Mouse (Mus musculus) kidney, embryonic 16.5 days (tissue): ENCODE data around the gene Gm20388. TPM values are rescaled to one million over a fixed set of nuclear protein-coding genes. Genes with fewer than 3 reads are reported as not detected.

Source experiments
- ATAC-seq: fragments of 200-750 bp; cut with Nextera tagmentation; 2 replicates; pipeline ENCODE4 v1.8.0; 2017; ENCODE audit warnings: moderate TSS enrichment; ENCODE audit not compliant: low FRiP score, low TSS enrichment
- H3K27ac ChIP-seq: fragments of 300-500 bp; sonication (generic); 2 replicates; pipeline ENCODE4 v1.5.1; 2014; ENCODE audit warnings: low read length
- H3K27me3 ChIP-seq: fragments of 300-500 bp; sonication (generic); 2 replicates; pipeline ENCODE4 v1.6.1; 2014; ENCODE audit warnings: low read length, control low read depth, mixed read lengths; ENCODE audit not compliant: insufficient read depth
- H3K36me3 ChIP-seq: fragments of 300-500 bp; sonication (generic); 2 replicates; pipeline ENCODE4 v1.6.1; 2014; ENCODE audit warnings: low read length, control low read depth, mixed read lengths; ENCODE audit not compliant: insufficient read depth
- H3K4me1 ChIP-seq: fragments of 300-500 bp; sonication (generic); 2 replicates; pipeline ENCODE4 v1.6.1; 2014; ENCODE audit warnings: low read length, control low read depth, mixed read lengths; ENCODE audit not compliant: insufficient read depth
- H3K4me2 ChIP-seq: fragments of 300-500 bp; sonication (generic); replicated peaks from 2 replicates; pipeline ENCODE4 v1.6.1; 2014; ENCODE audit warnings: low read depth, low read length
- H3K4me3 ChIP-seq: fragments of 300-500 bp; sonication (generic); 2 replicates; pipeline ENCODE4 v1.5.1; 2014; ENCODE audit warnings: mild to moderate bottlenecking, low read length
- H3K9ac ChIP-seq: fragments of 300-500 bp; sonication (generic); replicated peaks from 2 replicates; pipeline ENCODE4 v1.6.1; 2014; ENCODE audit warnings: low read length
- H3K9me3 ChIP-seq: fragments of 300-500 bp; sonication (generic); 2 replicates; pipeline ENCODE4 v1.6.1; 2016; ENCODE audit warnings: low read length, control low read depth
- WGBS: fragments of 180-500 bp; shearing (Covaris S2); extraction: QIAGEN DNeasy Blood & Tissue Kit; methylation state at CpG from one replicate; pipeline ENCODE4 v1.1.7; 2014; 5-methylcytosine and 5-hydroxymethylcytosine counted together
- polyA plus RNA-seq: library from polyadenylated mRNA; unstranded; fragments of >200 nt; fragmentation: Nextera tagmentation; extraction: Ambion mirVana; gene quantifications from 2 replicates; pipeline ENCODE4 v1.2.1, GENCODE M21; 2015

Gene Gm20388
- polyA plus RNA-seq, 1 experiment from 2014 or later = 7.7 TPM

GRCm38 (mm10) chr8:123793900-123794299, 3883.3 kb downstream of the Gm20388 start:
- no peak overlapping the region for H3K4me2 ChIP-seq
- H3K27ac ChIP-seq = peak overlapping the region; percentile 23; the same call in 1 of the 2 replicates
- no peak overlapping the region for H3K4me3 ChIP-seq
- no peak overlapping the region; the same call in 1 of the 2 replicates for H3K9ac ChIP-seq
- H3K4me1 ChIP-seq = peaks cover 31% of the 10 kb centered on the region
- H3K36me3 ChIP-seq = no peaks in the 10 kb centered on the region
- peaks cover 3% of the 10 kb centered on the region; the same call in 1 of the 2 replicates for H3K27me3 ChIP-seq
- 10% methylated on average over 10 of the region's 10 CpGs for WGBS
- no peak for ATAC-seq
- no peaks in the 10 kb centered on the region for H3K9me3 ChIP-seq

- Histone ChIP-seq H3K27me3 (peaks cover 3% of the 10 kb centered on the region; the same call in 1 of the 2 replicates), H3K4me2 (no peak overlapping the region), H3K4me1 (peaks cover 30% of the 10 kb centered on the region), H3K4me3 (no peak overlapping the region), H3K27ac (no peak overlapping the region), H3K9me3 (no peaks in the 10 kb centered on the region), H3K36me3 (no peaks in the 10 kb centered on the region), H3K9ac (no peak overlapping the region)
- WGBS = 83% methylated on average over 4 of the region's 4 CpGs
- no peak for ATAC-seq
Measured at GRCm38 (mm10) chr8:123794766-123795165, 3884.1 kb downstream of the Gm20388 start.

DNA sequence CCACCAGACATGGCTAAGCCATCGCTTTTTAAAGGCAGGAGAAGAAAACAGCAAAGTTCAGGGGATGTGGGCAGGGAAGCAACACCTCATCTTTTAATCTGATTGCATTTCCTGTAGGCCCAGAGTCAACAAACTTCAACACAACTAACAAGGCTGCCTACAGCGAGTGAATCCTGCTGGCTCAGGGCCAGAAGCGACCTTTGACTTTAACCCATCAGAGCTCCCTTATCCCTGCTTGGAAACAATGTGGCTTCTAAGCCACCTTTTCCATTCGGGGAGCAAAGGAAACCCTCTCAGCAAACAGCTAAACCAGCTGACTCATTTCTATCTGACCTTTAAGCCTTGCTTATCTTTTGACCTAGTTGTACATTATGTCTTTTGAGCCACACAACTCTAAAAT, 3886.1 kb downstream of the Gm20388 start:
- no peak overlapping the region for H3K27ac ChIP-seq
- no peaks in the 10 kb centered on the region for H3K9me3 ChIP-seq
- H3K27me3 ChIP-seq = peaks cover 3% of the 10 kb centered on the region; the same call in 1 of the 2 replicates
- no peak for ATAC-seq
- H3K4me2 ChIP-seq = no peak overlapping the region
- 50% methylated on average over 4 of the region's 4 CpGs for WGBS
- no peaks in the 10 kb centered on the region for H3K36me3 ChIP-seq
- H3K4me3 ChIP-seq = no peak overlapping the region
- H3K4me1 ChIP-seq = peaks cover 14% of the 10 kb centered on the region
- no peak overlapping the region for H3K9ac ChIP-seq

- H3K9me3 ChIP-seq = no peaks in the 10 kb centered on the region
- H3K9ac ChIP-seq = no peak overlapping the region
- H3K27me3 ChIP-seq = no peaks in the 10 kb centered on the region
- no peak for ATAC-seq
- H3K36me3 ChIP-seq = no peaks in the 10 kb centered on the region
- H3K4me2 ChIP-seq = no peak overlapping the region
- 86% methylated on average over 15 of the region's 15 CpGs for WGBS
- H3K4me1 ChIP-seq = peaks cover 7% of the 10 kb centered on the region
- H3K4me3 ChIP-seq = no peak overlapping the region
- H3K27ac ChIP-seq = no peak overlapping the region
Measured at GRCm38 (mm10) chr8:123797928-123798327, 3887.3 kb downstream of the Gm20388 start.

GRCm38 (mm10) chr8:123799434-123799833, 3888.8 kb downstream of the Gm20388 start:
- Histone ChIP-seq H3K4me2 (no peak overlapping the region), H3K36me3 (no peaks in the 10 kb centered on the region), H3K4me3 (no peak overlapping the region), H3K9ac (no peak overlapping the region), H3K27me3 (no peaks in the 10 kb centered on the region), H3K9me3 (no peaks in the 10 kb centered on the region), H3K27ac (no peak overlapping the region), H3K4me1 (0 out of 2 replicates have a peak, but pooled peaks cover 2% of the 10 kb centered on the region)
- 65% methylated on average over 6 of the region's 6 CpGs for WGBS
- ATAC-seq = no peak

- H3K36me3 ChIP-seq = no peaks in the 10 kb centered on the region
- 0 out of 2 replicates have a peak, but pooled peaks cover 2% of the 10 kb centered on the region for H3K4me1 ChIP-seq
- WGBS = 37% methylated on average over 3 of the region's 3 CpGs
- H3K9ac ChIP-seq = no peak overlapping the region
- no peak overlapping the region for H3K4me3 ChIP-seq
- H3K9me3 ChIP-seq = no peaks in the 10 kb centered on the region
- no peaks in the 10 kb centered on the region for H3K27me3 ChIP-seq
- H3K4me2 ChIP-seq = no peak overlapping the region
- ATAC-seq = no peak
- H3K27ac ChIP-seq = no peak overlapping the region
Measured at GRCm38 (mm10) chr8:123799885-123800284, 3889.2 kb downstream of the Gm20388 start.

DNA sequence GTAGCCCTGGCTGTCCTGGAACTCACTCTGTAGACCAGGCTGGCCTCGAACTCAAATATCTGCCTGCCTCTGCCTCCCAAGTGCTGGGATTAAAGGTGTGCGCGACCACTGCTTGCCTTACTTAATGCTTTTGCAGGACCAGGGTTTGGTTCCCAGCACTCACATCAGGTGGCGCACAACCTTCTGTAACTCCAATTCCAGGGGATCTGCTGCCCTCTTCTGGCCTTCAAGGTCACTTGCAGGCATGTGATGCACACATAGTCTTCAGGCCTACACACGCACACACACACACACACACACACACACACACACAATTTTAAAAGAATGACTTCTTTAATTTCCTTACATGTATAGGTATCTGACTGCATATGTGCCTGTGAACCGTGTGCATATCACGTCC, 3890.2 kb downstream of the Gm20388 start:
- 92% methylated on average over 7 of the region's 7 CpGs for WGBS
- no peak overlapping the region for H3K9ac ChIP-seq
- H3K4me3 ChIP-seq = no peak overlapping the region
- peaks cover 9% of the 10 kb centered on the region; the same call in 1 of the 2 replicates for H3K4me1 ChIP-seq
- H3K36me3 ChIP-seq = no peaks in the 10 kb centered on the region
- ATAC-seq = no peak
- no peak overlapping the region for H3K27ac ChIP-seq
- no peaks in the 10 kb centered on the region for H3K27me3 ChIP-seq
- no peaks in the 10 kb centered on the region for H3K9me3 ChIP-seq
- H3K4me2 ChIP-seq = no peak overlapping the region

DNA sequence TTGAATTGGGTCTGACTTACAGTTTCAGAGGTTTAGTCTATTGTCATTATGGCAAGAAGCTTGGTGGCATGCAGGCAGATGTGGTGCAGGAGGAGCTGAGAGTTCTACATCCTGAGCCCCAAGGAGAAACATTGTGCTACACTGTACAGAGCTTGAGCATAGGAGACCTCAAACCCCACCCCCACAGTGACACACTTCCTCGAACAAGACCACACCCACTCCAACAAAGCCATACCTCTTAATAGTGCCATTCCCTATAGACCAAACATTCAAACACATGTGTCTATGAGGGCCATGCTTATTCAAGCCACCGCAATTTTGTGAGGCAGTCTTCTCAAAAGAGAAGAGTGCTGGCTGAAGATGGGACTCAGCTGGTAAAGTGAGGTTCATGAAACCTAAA, 3890.9 kb downstream of the Gm20388 start:
- no peak for ATAC-seq
- no peak overlapping the region for H3K9ac ChIP-seq
- no peak overlapping the region for H3K27ac ChIP-seq
- H3K4me2 ChIP-seq = no peak overlapping the region
- H3K9me3 ChIP-seq = no peaks in the 10 kb centered on the region
- H3K4me3 ChIP-seq = no peak overlapping the region
- 80% methylated on average over 2 of the region's 2 CpGs for WGBS
- H3K36me3 ChIP-seq = no peaks in the 10 kb centered on the region
- H3K4me1 ChIP-seq = peaks cover 12% of the 10 kb centered on the region
- H3K27me3 ChIP-seq = no peaks in the 10 kb centered on the region

GRCm38 (mm10) chr8:123803639-123804038, 3893.0 kb downstream of the Gm20388 start:
- H3K9ac ChIP-seq = no peak overlapping the region
- H3K36me3 ChIP-seq = no peaks in the 10 kb centered on the region
- H3K9me3 ChIP-seq = no peaks in the 10 kb centered on the region
- H3K4me2 ChIP-seq = no peak overlapping the region
- no peak overlapping the region for H3K4me3 ChIP-seq
- no peak overlapping the region for H3K27ac ChIP-seq
- 82% methylated on average over 1 of the region's 1 CpGs for WGBS
- peaks cover 25% of the 10 kb centered on the region for H3K4me1 ChIP-seq
- H3K27me3 ChIP-seq = no peaks in the 10 kb centered on the region
- ATAC-seq = no peak

GRCm38 (mm10) chr8:123804586-123804985, 3893.9 kb downstream of the Gm20388 start:
- H3K9ac ChIP-seq = no peak overlapping the region
- H3K4me3 ChIP-seq = no peak overlapping the region
- peaks cover 25% of the 10 kb centered on the region for H3K4me1 ChIP-seq
- H3K36me3 ChIP-seq = no peaks in the 10 kb centered on the region
- 80% methylated on average over 7 of the region's 7 CpGs for WGBS
- no peak overlapping the region for H3K4me2 ChIP-seq
- H3K9me3 ChIP-seq = no peaks in the 10 kb centered on the region
- no peak for ATAC-seq
- H3K27me3 ChIP-seq = no peaks in the 10 kb centered on the region
- H3K27ac ChIP-seq = no peak overlapping the region
